Mouse (Mus musculus): ENCODE measurements around the gene Cul3. TPM values are rescaled to one million over a fixed set of nuclear protein-coding genes. Genes with fewer than 3 reads are reported as not detected.

Gene Cul3
- total and polyA plus RNA-seq, 3 experiments: 65.5 to 237 (median 176) TPM

DNA sequence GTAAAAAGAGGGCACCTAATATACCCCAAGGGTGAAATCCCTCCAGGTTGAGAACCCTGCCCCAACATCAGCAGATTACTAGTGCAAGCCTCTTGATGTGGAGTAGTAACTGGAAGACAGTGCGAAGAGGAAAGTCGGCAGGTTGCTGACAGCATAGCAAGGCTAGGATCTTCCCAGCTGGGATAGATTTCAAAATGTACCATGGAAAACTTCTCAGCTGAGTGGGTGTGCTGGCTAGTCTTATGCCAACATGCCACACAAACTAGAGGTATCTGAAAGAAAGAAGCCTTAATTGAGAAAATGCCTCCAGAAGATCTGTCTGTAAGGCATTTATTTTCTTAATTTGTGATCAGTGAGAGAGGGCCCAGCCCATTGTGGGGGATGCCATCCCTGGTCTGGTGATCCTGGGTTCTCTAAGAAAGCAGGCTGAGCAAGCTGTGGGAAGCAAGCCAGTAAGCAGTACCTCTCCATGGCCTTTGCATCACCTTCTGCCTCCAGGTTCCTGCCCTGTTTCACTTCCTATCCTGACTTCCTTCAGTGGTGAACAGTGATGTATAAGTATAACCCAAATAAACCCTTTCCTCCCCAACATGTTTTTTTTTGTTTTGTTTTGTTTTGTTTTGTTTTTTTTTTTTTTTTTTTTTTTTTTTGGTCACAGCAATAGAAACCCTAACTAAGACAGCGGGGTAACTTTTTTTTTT is 31.1 kb upstream of the Cul3 start:
- Histone ChIP-seq H3K36me3 (replicated peaks in 1 of 2; ENCODE audit: control insufficient read depth in 1 of 2, insufficient read depth in 1 of 2, low read length in 1 of 2) (no peaks in the 10 kb centered on the region), H3K27ac (ENCODE audit: insufficient read depth, low read depth) (no peak overlapping the region), H3K4me2 (ENCODE audit: insufficient read depth, low read depth, poor library complexity, severe bottlenecking) (no peak overlapping the region), H3K27me3 (replicated peaks) (no peaks in the 10 kb centered on the region), H3K79me2 (replicated peaks; ENCODE audit: control insufficient read depth, extremely low read depth, insufficient read depth, poor library complexity, severe bottlenecking) (no peaks in the 10 kb centered on the region), H3K9me3 (replicated peaks; ENCODE audit: low read length) (no peaks in the 10 kb centered on the region), H3K4me1 (ENCODE audit: control insufficient read depth in 1 of 2, insufficient read depth in 2 of 2) (peaks cover 4 to 29% of the 10 kb centered on the region in 2 experiments; a peak in 3 of 4 replicates), H3K9ac (ENCODE audit: insufficient read depth, low read depth) (no peak overlapping the region), H3K4me3 (replicated peaks in 1 of 3; ENCODE audit: low read depth in 2 of 3, low read length in 2 of 3, poor library complexity in 1 of 3) (no peak overlapping the region)
- peak; percentile 35 for DNase-seq (ENCODE audit: extremely low read depth)
- dilution Hi-C loops (cut with MboI; ENCODE audit: extremely low pct_ligation_motif_present, extremely low pct_unique_long_range_greater_than_20kb, low sequenced_read_pairs): no loop called here
- in situ Hi-C loops (cut with MboI; ENCODE audit: low pct_ligation_motif_present, low pct_unique_long_range_greater_than_20kb, low sequenced_read_pairs): no loop called here
- TF ChIP-seq UBTF (IDR thresholded peaks at IDR 0.05; ENCODE audit: low read depth, low read length): no peak
- TF ChIP-seq IRF4 (IDR thresholded peaks at IDR 0.05; ENCODE audit: low read depth, low read length): peak; percentile 59; the same call in 1 of the 2 replicates
- peak; percentile 50; the same call in 1 of the 2 replicates for TF ChIP-seq ZNF384 (IDR thresholded peaks at IDR 0.05; ENCODE audit: low read depth, low read length)
- peak; percentile 60 for TF ChIP-seq EP300 (IDR thresholded peaks at IDR 0.05; ENCODE audit: low read length)
- TF ChIP-seq ZMIZ1 (IDR thresholded peaks at IDR 0.05; ENCODE audit: low read depth, low read length): no peak

DNA sequence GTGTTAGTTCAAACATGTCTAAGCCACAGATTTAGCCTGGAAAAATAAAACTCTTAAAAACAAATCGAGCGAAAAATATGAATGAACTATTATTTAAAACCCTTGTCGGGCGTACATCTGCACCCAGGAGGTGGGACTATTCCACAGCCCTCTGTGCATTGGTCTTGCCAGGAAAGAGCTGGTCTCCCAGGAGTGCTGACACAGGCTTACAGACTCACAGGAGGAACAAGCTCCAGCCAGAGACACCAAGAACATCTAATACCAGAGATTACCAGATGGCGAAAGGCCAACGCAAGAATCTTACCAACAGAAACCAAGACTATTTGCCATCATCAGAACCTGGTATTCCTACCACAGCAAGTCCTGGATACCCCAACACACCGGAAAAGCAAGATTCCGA is 23.2 kb upstream of the Cul3 start:
- DNase-seq (ENCODE audit: extremely low read depth): no peak
- no peaks in the 10 kb centered on the region for H3K9me3 ChIP-seq (replicated peaks; ENCODE audit: low read length)
- no peak overlapping the region for H3K4me3 ChIP-seq (replicated peaks in 1 of 3; ENCODE audit: low read depth in 2 of 3, low read length in 2 of 3, poor library complexity in 1 of 3)
- no peaks in the 10 kb centered on the region for H3K27me3 ChIP-seq (replicated peaks)
- dilution Hi-C loops (cut with MboI; ENCODE audit: extremely low pct_ligation_motif_present, extremely low pct_unique_long_range_greater_than_20kb, low sequenced_read_pairs) (no loop called here), in situ Hi-C loops (cut with MboI; ENCODE audit: low pct_ligation_motif_present, low pct_unique_long_range_greater_than_20kb, low sequenced_read_pairs) (no loop called here)
- H3K9ac ChIP-seq (ENCODE audit: insufficient read depth, low read depth): no peak overlapping the region
- no peaks in the 10 kb centered on the region for H3K36me3 ChIP-seq (replicated peaks in 1 of 2; ENCODE audit: control insufficient read depth in 1 of 2, insufficient read depth in 1 of 2, low read length in 1 of 2)
- H3K79me2 ChIP-seq (replicated peaks; ENCODE audit: control insufficient read depth, extremely low read depth, insufficient read depth, poor library complexity, severe bottlenecking): no peaks in the 10 kb centered on the region
- H3K27ac ChIP-seq (ENCODE audit: insufficient read depth, low read depth): no peak overlapping the region
- H3K4me1 ChIP-seq (ENCODE audit: control insufficient read depth in 1 of 2, insufficient read depth in 2 of 2): peaks cover 5 to 13% of the 10 kb centered on the region in 2 experiments; a peak in 3 of 4 replicates
- H3K4me2 ChIP-seq (ENCODE audit: insufficient read depth, low read depth, poor library complexity, severe bottlenecking): no peak overlapping the region
- TF ChIP-seq KAT2A (IDR thresholded peaks at IDR 0.05; ENCODE audit: insufficient replicate concordance, low read length): no peak
- TF ChIP-seq USF1 (IDR thresholded peaks at IDR 0.05; ENCODE audit: low read depth, low read length): no peak
- TF ChIP-seq ETS1 (conservative IDR thresholded peaks at IDR 0.05; ENCODE audit: low read depth, low read length): no peak
- TF ChIP-seq RAD21 (IDR thresholded peaks at IDR 0.05; ENCODE audit: low read depth, low read length): no peak
- no peak for TF ChIP-seq CTCF (conservative IDR thresholded peaks at IDR 0.05 in 1 of 2, IDR thresholded peaks at IDR 0.05 in 1 of 2; ENCODE audit: low read depth in 2 of 2, low read length in 2 of 2)
- no peak for TF ChIP-seq EP300 (IDR thresholded peaks at IDR 0.05; ENCODE audit: low read length)
- no peak for TF ChIP-seq ZNF384 (IDR thresholded peaks at IDR 0.05; ENCODE audit: low read depth, low read length)
- no peak for TF ChIP-seq IRF4 (IDR thresholded peaks at IDR 0.05; ENCODE audit: low read depth, low read length)
- TF ChIP-seq POLR2A (IDR thresholded peaks at IDR 0.05; ENCODE audit: low read depth, low read length): no peak

DNA sequence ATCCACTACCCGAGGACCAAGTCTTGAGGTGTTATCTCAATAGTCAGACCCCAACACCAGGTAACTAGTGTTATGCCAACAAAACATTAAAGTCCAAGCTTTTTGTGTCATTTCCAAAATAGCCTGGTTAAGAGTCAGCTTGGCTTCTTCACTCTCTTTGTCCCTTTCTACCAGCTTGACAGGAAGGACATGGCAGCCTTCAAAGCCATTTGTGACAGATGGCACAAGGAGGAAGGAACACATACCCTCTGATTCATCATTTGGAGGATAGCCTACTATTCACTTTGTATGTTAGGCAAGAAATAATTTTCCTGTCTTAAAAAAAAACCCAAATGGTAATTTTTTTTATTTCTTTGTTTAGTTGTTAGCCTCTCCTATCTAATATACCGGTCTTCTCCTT is 22.7 kb upstream of the Cul3 start:
- no peak overlapping the region for H3K4me2 ChIP-seq (ENCODE audit: insufficient read depth, low read depth, poor library complexity, severe bottlenecking)
- H3K4me1 ChIP-seq (ENCODE audit: control insufficient read depth in 1 of 2, insufficient read depth in 2 of 2): peaks cover 5 to 13% of the 10 kb centered on the region in 2 experiments; a peak in 3 of 4 replicates
- H3K9ac ChIP-seq (ENCODE audit: insufficient read depth, low read depth): no peak overlapping the region
- H3K9me3 ChIP-seq (replicated peaks; ENCODE audit: low read length): no peaks in the 10 kb centered on the region
- H3K27ac ChIP-seq (ENCODE audit: insufficient read depth, low read depth): no peak overlapping the region
- TF ChIP-seq ZMIZ1 (IDR thresholded peaks at IDR 0.05; ENCODE audit: low read depth, low read length) (no peak), ZKSCAN1 (IDR thresholded peaks at IDR 0.05; ENCODE audit: borderline replicate concordance, low read depth, low read length) (no peak), POLR2AphosphoS2 (IDR thresholded peaks at IDR 0.05; ENCODE audit: low read depth, low read length) (no peak), CHD1 (IDR thresholded peaks at IDR 0.05; ENCODE audit: low read depth, low read length) (no peak), MYC (IDR thresholded peaks at IDR 0.05; ENCODE audit: low read depth, low read length) (no peak)
- H3K4me3 ChIP-seq (replicated peaks in 1 of 3; ENCODE audit: low read depth in 2 of 3, low read length in 2 of 3, poor library complexity in 1 of 3): no peak overlapping the region
- DNase-seq (ENCODE audit: extremely low read depth): no peak
- in situ Hi-C loops (cut with MboI; ENCODE audit: low pct_ligation_motif_present, low pct_unique_long_range_greater_than_20kb, low sequenced_read_pairs) (no loop called here), dilution Hi-C loops (cut with MboI; ENCODE audit: extremely low pct_ligation_motif_present, extremely low pct_unique_long_range_greater_than_20kb, low sequenced_read_pairs) (no loop called here)
- no peaks in the 10 kb centered on the region for H3K36me3 ChIP-seq (replicated peaks in 1 of 2; ENCODE audit: control insufficient read depth in 1 of 2, insufficient read depth in 1 of 2, low read length in 1 of 2)
- no peaks in the 10 kb centered on the region for H3K79me2 ChIP-seq (replicated peaks; ENCODE audit: control insufficient read depth, extremely low read depth, insufficient read depth, poor library complexity, severe bottlenecking)
- H3K27me3 ChIP-seq (replicated peaks): no peaks in the 10 kb centered on the region

Measured in CH12.LX (cell line).